ENCODE assay signal across 21 mouse cellular contexts in genomic region chr1:58238440-58238839, GRCm38 (mm10). TPM values are rescaled to one million over a fixed set of nuclear protein-coding genes. Genes with fewer than 3 reads are reported as not detected.
"Had no signal": no experiment of that assay in that cellular context is flagged by ENCODE, and none has a peak within 500 bp of the region (broad histone marks: within the 10 kb centered on the region; RNA-seq: fewer than 3 reads in every experiment).

No protein-coding gene starts in this region.

- H3K36me3 ChIP-seq: kidney, embryonic 15.5 days; limb, embryonic 12.5 days; liver, embryonic 13.5 days; midbrain, embryonic 12.5 days; midbrain, embryonic 15.5 days; neural tube, embryonic 12.5 days; neural tube, embryonic 15.5 days had no signal

- H3K9me3 ChIP-seq: kidney, embryonic 15.5 days; limb, embryonic 12.5 days; liver, embryonic 13.5 days; midbrain, embryonic 12.5 days; midbrain, embryonic 15.5 days; neural tube, embryonic 12.5 days; neural tube, embryonic 15.5 days had no signal

- H3K4me1 ChIP-seq: limb, embryonic 12.5 days; midbrain, embryonic 12.5 days; midbrain, embryonic 15.5 days; neural tube, embryonic 12.5 days; neural tube, embryonic 15.5 days had no signal

- H3K27me3 ChIP-seq: kidney, embryonic 15.5 days; limb, embryonic 12.5 days; liver, embryonic 13.5 days; midbrain, embryonic 12.5 days; midbrain, embryonic 15.5 days; neural tube, embryonic 12.5 days; neural tube, embryonic 15.5 days had no signal

- ATAC-seq: midbrain, embryonic 15.5 days had no signal

- H3K9ac ChIP-seq: kidney, embryonic 15.5 days; limb, embryonic 12.5 days; liver, embryonic 13.5 days; lung, embryonic 14.5 days; midbrain, embryonic 12.5 days; midbrain, embryonic 15.5 days; neural tube, embryonic 12.5 days; neural tube, embryonic 15.5 days had no signal

- H3K4me2 ChIP-seq: kidney, embryonic 15.5 days; limb, embryonic 12.5 days; liver, embryonic 13.5 days; lung, embryonic 14.5 days; midbrain, embryonic 12.5 days; midbrain, embryonic 15.5 days; neural tube, embryonic 12.5 days; neural tube, embryonic 15.5 days had no signal

- H3K27ac ChIP-seq: kidney, embryonic 15.5 days; left cerebral cortex, adult 2 months; limb, embryonic 12.5 days; liver, embryonic 13.5 days; midbrain, embryonic 12.5 days; midbrain, embryonic 15.5 days; neural tube, embryonic 12.5 days; neural tube, embryonic 15.5 days; stomach, postnatal 0 days had no signal

- DNase-seq: kidney, adult 8-10 months; layer of hippocampus, postnatal 36 days; liver, embryonic 13.5 days; right cerebral cortex, adult 18-20 months; right cerebral cortex, postnatal 14 days; right cerebral cortex, postnatal 4 days; thymus, adult 2 months; thymus, postnatal 14 days; thymus, postnatal 4 days had no signal

- H3K4me3 ChIP-seq: kidney, embryonic 15.5 days; left cerebral cortex, adult 2 months; limb, embryonic 12.5 days; liver, embryonic 13.5 days; midbrain, embryonic 12.5 days; midbrain, embryonic 15.5 days; neural tube, embryonic 12.5 days; neural tube, embryonic 15.5 days had no signal

RNA-seq across cellular contexts. Expression of gene Aox4, which starts 28.2 kb away (rescaled TPM):
- total RNA-seq: liver, adult 2 months had no signal
- polyA plus RNA-seq: liver, adult 2 months; midbrain, embryonic 12.5 days had no signal

RNA-seq across cellular contexts. Expression of gene Aox2, which starts 39.7 kb away (rescaled TPM):
- total RNA-seq: layer of hippocampus, postnatal 36 days; left cerebral cortex, postnatal 36 days had no signal
- polyA plus RNA-seq: liver, adult 2 months; liver, embryonic 13.5 days; liver, embryonic 16.5 days; lung, embryonic 14.5 days; midbrain, embryonic 12.5 days; midbrain, embryonic 15.5 days; neural tube, embryonic 12.5 days had no signal
